Mouse (Mus musculus) heart, adult 2 months (tissue): ENCODE results near the gene Gm20388. TPM values are rescaled to one million over a fixed set of nuclear protein-coding genes. Genes with fewer than 3 reads are reported as not detected.

Experiments used
- DNase-seq, 2 experiments: peaks; one replicate each; pipeline ENCODE4 v3.0.0; 2021
- H3K27ac ChIP-seq: fragments of 200-600 bp; 2 replicates; pipeline ENCODE4 v1.8.1; 2022
- H3K27me3 ChIP-seq: fragments of 200-500 bp; 2 replicates; pipeline ENCODE4 v1.6.1; 2012; ENCODE audit warnings: mild to moderate bottlenecking, low read length, inconsistent platforms, mixed read lengths; ENCODE audit not compliant: control insufficient read depth, insufficient read depth
- H3K36me3 ChIP-seq: fragments of 200-500 bp; 2 replicates; pipeline ENCODE4 v1.6.1; 2012; ENCODE audit warnings: low read length, inconsistent platforms; ENCODE audit not compliant: control insufficient read depth, insufficient read depth
- H3K4me1 ChIP-seq: fragments of 200-500 bp; 2 replicates; pipeline ENCODE4 v1.6.1; 2011; ENCODE audit warnings: low read length; ENCODE audit not compliant: control insufficient read depth, insufficient read depth
- H3K4me3 ChIP-seq: fragments of 200-600 bp; 2 replicates; pipeline ENCODE4 v1.8.1; 2022
- H3K79me2 ChIP-seq: fragments of 200-500 bp; replicated peaks from 2 replicates; pipeline ENCODE4 v1.6.1; 2012; ENCODE audit warnings: mild to moderate bottlenecking, inconsistent platforms, low read length, moderate library complexity, mixed read lengths; ENCODE audit not compliant: control insufficient read depth, insufficient read depth
- H3K9ac ChIP-seq: fragments of 200-500 bp; 2 replicates; pipeline ENCODE4 v1.6.1; 2012; ENCODE audit warnings: low read depth, mild to moderate bottlenecking, control low read depth, inconsistent platforms, low read length, mixed read lengths
- CTCF ChIP-seq: fragments of 200-600 bp; IDR thresholded peaks from 2 replicates; pipeline ENCODE4 v1.8.1; 2022; ENCODE audit warnings: antibody characterized with exemption, mild to moderate bottlenecking, moderate library complexity
- EP300 ChIP-seq: fragments of 200-500 bp; IDR thresholded peaks from 2 replicates; pipeline ENCODE4 v1.6.1; 2011; ENCODE audit warnings: low read depth, low read length, control low read depth; ENCODE audit not compliant: insufficient read depth
- POLR2A ChIP-seq: fragments of 200-500 bp; IDR thresholded peaks from 2 replicates; pipeline ENCODE4 v1.6.1; 2011; ENCODE audit warnings: mild to moderate bottlenecking, low read depth, low read length, control low read depth; ENCODE audit not compliant: insufficient read depth
- WGBS: fragments of 180-500 bp; shearing (Covaris S2); methylation state at CpG from one replicate; pipeline ENCODE4 v1.1.7; 2018; 5-methylcytosine and 5-hydroxymethylcytosine counted together
- intact Hi-C: fragments of 180-260 bp; cut with DNase I; formaldehyde crosslinking; loops from one replicate; pipeline ENCODE4 v1.15.1; 2025
- polyA plus RNA-seq: library from polyadenylated mRNA; depleted of rRNA; stranded (reverse); fragments of >200 nt; gene quantifications from 2 replicates; pipeline ENCODE4 v1.2.3, GENCODE M21; 2012
- total RNA-seq, 2 experiments: library from RNA; stranded (reverse); gene quantifications; 2 replicates each; pipeline ENCODE4 v1.2.3; 2021

The Gm20388 gene
- total and polyA plus RNA-seq, 3 experiments: 1.8 to 32.3 TPM; not detected in 1

- 62% methylated on average over 5 of the region's 5 CpGs for WGBS
- intact Hi-C loops: no loop called here
- H3K27ac ChIP-seq: no peak overlapping the region
Observed at GRCm38 (mm10) chr8:121319491-121319890, 1408.8 kb downstream of the Gm20388 start.

GRCm38 (mm10) chr8:121326164-121326910 lies 1415.7 kb downstream of the Gm20388 start:
- Histone ChIP-seq H3K4me3 (no peak overlapping the region), H3K27me3 (no peaks in the 10 kb centered on the region), H3K9ac (no peak overlapping the region), H3K4me1 (no peaks in the 10 kb centered on the region), H3K27ac (no peak overlapping the region), H3K36me3 (no peaks in the 10 kb centered on the region), H3K79me2 (no peaks in the 10 kb centered on the region)
- TF ChIP-seq CTCF: no peak
- no peak for TF ChIP-seq EP300
- no peak for TF ChIP-seq POLR2A
- no peak for DNase-seq
- WGBS: 69% methylated on average over 18 of the region's 18 CpGs
- intact Hi-C loops: no loop called here

More at GRCm38 (mm10) chr8:121319491-121319890, 1408.8 kb downstream of the Gm20388 start:
- no peaks in the 10 kb centered on the region for H3K79me2 ChIP-seq
- H3K4me1 ChIP-seq: peaks cover 3% of the 10 kb centered on the region; the same call in 1 of the 2 replicates
- H3K9ac ChIP-seq: no peak overlapping the region
- no peak for DNase-seq
- no peaks in the 10 kb centered on the region for H3K27me3 ChIP-seq
- TF ChIP-seq EP300 (no peak), CTCF (no peak), POLR2A (no peak)
- no peaks in the 10 kb centered on the region for H3K36me3 ChIP-seq
- H3K4me3 ChIP-seq: no peak overlapping the region

DNA sequence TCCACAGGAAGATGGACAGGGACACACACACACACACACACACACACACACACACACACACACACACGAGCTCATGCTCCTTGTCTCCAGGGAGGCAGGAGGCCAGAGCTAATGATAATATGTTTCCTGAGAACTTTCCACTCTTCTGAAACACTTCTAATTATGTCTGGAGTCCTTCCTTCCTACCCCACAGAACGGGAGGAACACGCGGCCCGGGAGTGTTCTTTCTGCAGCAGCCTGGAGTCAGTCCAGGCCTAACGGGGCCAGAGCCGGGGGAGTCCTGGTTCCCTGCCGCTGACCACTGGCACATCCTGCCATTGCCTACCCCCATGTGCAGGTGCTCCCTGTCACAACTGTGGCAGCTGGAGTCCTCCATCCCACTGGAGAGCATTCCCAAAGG lies 1421.8 kb downstream of the Gm20388 start:
- Histone ChIP-seq H3K79me2 (no peaks in the 10 kb centered on the region), H3K36me3 (no peaks in the 10 kb centered on the region), H3K9ac (no peak overlapping the region), H3K27me3 (no peaks in the 10 kb centered on the region), H3K4me1 (peaks cover 17% of the 10 kb centered on the region), H3K4me3 (no peak overlapping the region), H3K27ac (no peak overlapping the region)
- TF ChIP-seq CTCF (no peak), POLR2A (no peak), EP300 (peak; percentile 69; the same call in 1 of the 2 replicates)
- peak; percentile 61 to 63 for DNase-seq
- WGBS: 10% methylated on average over 8 of the region's 8 CpGs
- intact Hi-C loops: no loop called here

DNA sequence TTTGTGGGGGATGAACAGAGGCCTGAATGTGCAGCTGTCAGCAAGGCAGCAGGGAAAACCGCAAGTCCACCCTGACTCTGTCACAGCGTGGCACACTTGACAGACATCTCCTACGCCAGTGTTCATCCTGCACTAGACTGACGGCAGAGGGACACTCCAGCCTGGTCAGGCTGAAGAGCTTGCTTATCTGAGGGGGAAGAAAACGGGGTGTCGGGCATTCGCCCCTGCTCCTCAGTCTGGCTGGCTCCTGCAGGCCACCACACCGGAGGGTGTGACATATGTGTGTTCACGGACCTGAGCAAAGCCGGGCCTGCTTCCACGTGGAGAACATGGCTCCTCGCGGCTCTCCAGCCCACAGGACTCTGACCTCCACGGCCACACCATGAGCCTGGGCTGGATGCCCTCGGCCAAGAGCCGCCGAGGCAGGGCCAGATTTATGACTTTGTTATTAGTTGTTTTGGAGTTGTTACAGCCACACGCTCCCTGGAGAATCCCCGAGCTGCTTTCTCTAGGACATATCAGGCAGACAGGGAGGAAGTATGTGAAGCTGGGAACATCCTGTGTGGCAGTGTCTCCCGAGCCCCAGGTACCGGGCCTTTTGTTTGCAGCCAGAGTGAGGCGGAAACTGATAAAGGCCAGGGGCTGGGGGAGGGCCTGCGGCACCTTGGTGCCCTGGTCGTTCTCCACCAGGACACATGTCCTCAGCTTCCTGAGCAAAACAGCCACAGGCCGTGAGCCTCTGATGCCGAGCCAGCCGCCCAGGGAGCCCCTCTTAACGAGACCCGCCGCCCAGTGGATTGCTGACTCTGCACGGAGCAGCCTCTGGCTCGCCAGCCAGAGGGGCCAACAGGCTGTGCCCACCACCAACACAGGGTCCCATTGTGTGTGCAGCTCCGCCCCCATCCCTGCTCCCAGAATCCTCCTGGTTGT lies 1424.1 kb downstream of the Gm20388 start:
- peak overlapping the region; percentile 2; the same call in 1 of the 2 replicates for H3K27ac ChIP-seq
- WGBS: 35% methylated on average over 33 of the region's 33 CpGs
- H3K4me3 ChIP-seq: no peak overlapping the region
- 0 out of 2 replicates have a peak overlapping the region, but pooled peaks have one; percentile 2 for H3K9ac ChIP-seq
- no peaks in the 10 kb centered on the region for H3K27me3 ChIP-seq
- peaks cover 17% of the 10 kb centered on the region for H3K4me1 ChIP-seq
- intact Hi-C loops: loop anchor here (2.0 kb wide), 2 partner anchors 48 to 72 kb away; no protein-coding TSS in a partner anchor
- no peaks in the 10 kb centered on the region for H3K79me2 ChIP-seq
- no peak for TF ChIP-seq CTCF
- TF ChIP-seq POLR2A: no peak
- TF ChIP-seq EP300: peak; percentile 75; the same call in 1 of the 2 replicates
- DNase-seq: peak; percentile 50 to 52
- no peaks in the 10 kb centered on the region for H3K36me3 ChIP-seq

DNA sequence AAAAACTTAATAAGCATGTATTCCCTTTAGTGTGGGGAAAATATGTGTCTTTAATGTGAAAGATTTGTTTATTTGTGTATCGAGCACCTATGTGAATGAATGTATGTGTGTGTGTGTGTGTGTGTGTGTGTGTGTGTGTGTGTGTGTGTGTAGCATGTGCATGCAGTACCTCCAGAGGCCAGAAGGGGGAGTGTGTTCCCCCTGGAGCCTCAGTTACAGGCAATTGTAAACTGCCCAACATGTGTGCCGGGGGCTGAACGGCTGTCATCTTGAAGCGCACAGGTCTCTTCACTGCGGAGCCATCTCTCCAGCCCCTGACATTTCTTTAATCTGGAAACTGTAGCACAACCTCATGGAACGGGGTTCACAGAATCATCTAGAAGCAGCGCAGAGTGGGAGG lies 1425.0 kb downstream of the Gm20388 start:
- no peak overlapping the region for H3K9ac ChIP-seq
- peaks cover 17% of the 10 kb centered on the region for H3K4me1 ChIP-seq
- H3K27ac ChIP-seq: no peak overlapping the region
- intact Hi-C loops: loop anchor here (2.0 kb wide), 2 partner anchors 47 to 73 kb away; no protein-coding TSS in a partner anchor
- H3K4me3 ChIP-seq: no peak overlapping the region
- H3K27me3 ChIP-seq: no peaks in the 10 kb centered on the region
- peak; percentile 13; the same call in 1 of the 2 replicates for TF ChIP-seq CTCF
- TF ChIP-seq POLR2A: no peak
- DNase-seq: no peak
- WGBS: 98% methylated on average over 7 of the region's 7 CpGs
- H3K79me2 ChIP-seq: no peaks in the 10 kb centered on the region
- H3K36me3 ChIP-seq: no peaks in the 10 kb centered on the region
